Mouse (Mus musculus) neural tube, embryonic 14.5 days (tissue): ENCODE data around the gene Rnf166. TPM values are rescaled to one million over a fixed set of nuclear protein-coding genes. Genes with fewer than 3 reads are reported as not detected.
A peak's percentile ranks its signal among the peaks of the same experiment; 100 is the strongest.

Experiments
- ATAC-seq: fragments of 200-750 bp; cut with Nextera tagmentation; 2 replicates; pipeline ENCODE4 v1.8.0; 2017; ENCODE audit warnings: low read depth, mild to moderate bottlenecking, moderate TSS enrichment, moderate library complexity
- H3K27ac ChIP-seq: fragments of 300-500 bp; sonication (generic); 2 replicates; pipeline ENCODE4 v1.5.1; 2014; ENCODE audit warnings: low read depth, mild to moderate bottlenecking, control low read depth, low read length, moderate library complexity, mixed read lengths
- H3K27me3 ChIP-seq: fragments of 300-500 bp; sonication (generic); 2 replicates; pipeline ENCODE4 v1.6.1; 2014; ENCODE audit warnings: low read length; ENCODE audit not compliant: control insufficient read depth, insufficient read depth
- H3K36me3 ChIP-seq: fragments of 300-500 bp; sonication (generic); 2 replicates; pipeline ENCODE4 v1.6.1; 2014; ENCODE audit warnings: low read length, mixed read lengths; ENCODE audit not compliant: control insufficient read depth, insufficient read depth
- H3K4me1 ChIP-seq: fragments of 300-500 bp; sonication (generic); 2 replicates; pipeline ENCODE4 v1.6.1; 2014; ENCODE audit warnings: low read length; ENCODE audit not compliant: control insufficient read depth, insufficient read depth
- H3K4me2 ChIP-seq: fragments of 300-500 bp; sonication (generic); 2 replicates; pipeline ENCODE4 v1.6.1; 2014; ENCODE audit warnings: mild to moderate bottlenecking, low read depth, low read length, control low read depth
- H3K4me3 ChIP-seq: fragments of 300-500 bp; sonication (generic); 2 replicates; pipeline ENCODE4 v1.5.1; 2014; ENCODE audit warnings: low read depth, low read length, control low read depth, mixed read lengths
- H3K9ac ChIP-seq: fragments of 300-500 bp; sonication (generic); replicated peaks from 2 replicates; pipeline ENCODE4 v1.6.1; 2014; ENCODE audit warnings: low read depth, mild to moderate bottlenecking, control low read depth, low read length, mixed read lengths
- H3K9me3 ChIP-seq: fragments of 300-500 bp; sonication (generic); 2 replicates; pipeline ENCODE4 v1.6.1; 2016; ENCODE audit warnings: low read length; ENCODE audit not compliant: control insufficient read depth
- WGBS: fragments of 180-500 bp; shearing (Covaris S2); extraction: QIAGEN DNeasy Blood & Tissue Kit; methylation state at CpG from one replicate; pipeline ENCODE4 v1.1.7; 2014; 5-methylcytosine and 5-hydroxymethylcytosine counted together
- polyA plus RNA-seq: library from polyadenylated mRNA; unstranded; fragments of >200 nt; fragmentation: Nextera tagmentation; extraction: Ambion mirVana; gene quantifications from 2 replicates; pipeline ENCODE4 v1.2.1, GENCODE M21; 2014

The Rnf166 gene
- polyA plus RNA-seq, 1 experiment from 2014 or later, result 28.5 TPM

GRCm38 (mm10) chr8:122512392-122512791 lies 36.5 kb upstream of the Rnf166 start:
- no peak overlapping the region for H3K9ac ChIP-seq
- H3K4me1 ChIP-seq, result no peaks in the 10 kb centered on the region; the same call in 1 of the 2 replicates
- WGBS, result 74% methylated on average over 7 of the region's 7 CpGs
- no peak for ATAC-seq
- H3K27ac ChIP-seq, result no peak overlapping the region
- no peak overlapping the region for H3K4me2 ChIP-seq
- no peaks in the 10 kb centered on the region for H3K9me3 ChIP-seq
- H3K27me3 ChIP-seq, result no peaks in the 10 kb centered on the region
- no peaks in the 10 kb centered on the region for H3K36me3 ChIP-seq
- no peak overlapping the region for H3K4me3 ChIP-seq

DNA sequence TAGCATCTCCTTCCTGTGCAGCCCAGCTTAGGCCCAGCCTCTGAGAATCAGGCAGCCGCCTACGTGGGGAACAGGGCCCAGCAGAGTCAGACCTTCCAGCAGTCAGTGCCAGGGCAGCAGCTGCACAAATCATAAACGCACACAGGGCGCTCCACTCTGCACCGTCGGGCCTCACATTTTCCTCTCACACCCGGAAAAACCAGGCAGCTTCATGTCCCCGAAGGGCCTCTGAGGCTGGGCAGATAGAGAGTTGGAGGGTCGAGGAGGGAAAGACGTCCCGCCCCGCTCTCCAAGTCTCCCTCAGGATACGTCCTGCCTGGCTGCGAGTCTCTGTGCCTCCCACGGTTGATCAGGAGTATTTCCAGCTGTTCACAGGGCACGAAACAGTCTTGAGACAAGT lies 35.7 kb upstream of the Rnf166 start:
- 63% methylated on average over 16 of the region's 16 CpGs for WGBS
- no peak for ATAC-seq
- Histone ChIP-seq H3K9me3 (no peaks in the 10 kb centered on the region), H3K4me3 (no peak overlapping the region), H3K4me1 (no peaks in the 10 kb centered on the region), H3K36me3 (no peaks in the 10 kb centered on the region), H3K4me2 (no peak overlapping the region), H3K27me3 (no peaks in the 10 kb centered on the region), H3K9ac (no peak overlapping the region), H3K27ac (no peak overlapping the region)

DNA sequence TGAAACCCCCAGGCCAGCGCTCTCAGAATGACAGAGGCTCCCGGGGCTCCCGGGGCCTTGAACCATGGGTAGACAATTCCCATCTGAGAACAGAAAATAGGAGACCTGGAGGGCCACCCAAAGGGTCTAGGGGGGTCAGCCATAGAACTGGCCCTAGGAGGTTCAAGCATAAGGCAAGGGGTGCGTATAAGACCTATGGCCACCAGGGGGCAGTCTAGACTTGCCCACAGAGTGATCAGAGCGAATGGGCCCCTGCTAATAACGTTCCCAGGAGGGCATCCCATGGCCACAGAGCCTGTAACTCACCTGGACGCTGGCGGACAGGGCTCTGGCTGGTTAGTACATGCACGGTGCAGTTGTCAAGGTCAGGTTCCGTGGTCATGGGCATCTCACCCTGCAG lies 25.0 kb upstream of the Rnf166 start:
- peak; percentile 51; the same call in 1 of the 2 replicates for ATAC-seq
- no peaks in the 10 kb centered on the region for H3K4me1 ChIP-seq
- H3K9me3 ChIP-seq, result no peaks in the 10 kb centered on the region
- H3K9ac ChIP-seq, result no peak overlapping the region
- no peak overlapping the region for H3K4me2 ChIP-seq
- no peak overlapping the region for H3K27ac ChIP-seq
- 36% methylated on average over 10 of the region's 10 CpGs for WGBS
- no peaks in the 10 kb centered on the region; the same call in 1 of the 2 replicates for H3K36me3 ChIP-seq
- no peak overlapping the region for H3K4me3 ChIP-seq
- H3K27me3 ChIP-seq, result no peaks in the 10 kb centered on the region

- WGBS, result 74% methylated on average over 17 of the region's 17 CpGs
- H3K27ac ChIP-seq, result no peak overlapping the region
- no peaks in the 10 kb centered on the region for H3K4me1 ChIP-seq
- no peak overlapping the region for H3K4me3 ChIP-seq
- no peak for ATAC-seq
- H3K9ac ChIP-seq, result no peak overlapping the region
- H3K4me2 ChIP-seq, result no peak overlapping the region
- no peaks in the 10 kb centered on the region for H3K27me3 ChIP-seq
- no peaks in the 10 kb centered on the region; the same call in 1 of the 2 replicates for H3K36me3 ChIP-seq
- no peaks in the 10 kb centered on the region for H3K9me3 ChIP-seq
Measured at GRCm38 (mm10) chr8:122497912-122498311, 22.0 kb upstream of the Rnf166 start.

DNA sequence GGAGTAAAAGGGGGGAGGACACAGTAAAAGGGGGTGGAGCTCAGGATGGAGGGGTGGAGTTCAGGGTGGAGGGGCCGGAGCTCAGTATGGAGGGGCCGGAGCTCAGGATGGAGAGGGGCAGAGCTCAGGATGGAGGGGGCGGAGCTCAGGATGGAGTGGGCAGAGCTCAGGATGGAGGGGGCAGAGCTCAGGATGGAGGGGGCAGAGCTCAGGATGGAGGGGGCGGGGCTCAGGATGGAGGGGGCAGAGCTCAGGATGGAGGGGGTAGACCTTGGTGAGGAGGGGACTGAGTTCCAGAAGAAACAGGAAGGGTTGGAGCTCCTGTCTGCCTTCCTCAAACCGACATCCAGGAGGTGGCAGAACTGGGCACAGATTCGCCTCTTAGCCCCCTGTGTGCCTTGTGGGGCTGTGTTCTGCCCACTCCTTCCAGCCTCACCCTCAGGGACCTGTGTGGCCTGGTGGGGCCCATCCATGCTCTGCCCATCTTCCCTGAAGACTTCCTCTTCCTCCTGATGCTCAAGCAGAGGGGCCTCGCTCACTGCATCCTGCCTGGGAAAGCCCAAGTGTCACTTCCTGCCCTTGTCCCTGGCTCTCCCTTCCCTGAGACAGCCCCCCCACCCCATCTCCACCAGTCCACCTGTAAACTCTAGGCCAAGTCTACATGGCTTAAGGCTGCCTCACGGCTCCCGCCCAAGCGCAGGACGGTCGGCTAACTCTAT lies 21.3 kb upstream of the Rnf166 start:
- WGBS, result 86% methylated on average over 12 of the region's 12 CpGs
- ATAC-seq, result no peak
- H3K27ac ChIP-seq, result no peak overlapping the region
- no peaks in the 10 kb centered on the region for H3K9me3 ChIP-seq
- H3K9ac ChIP-seq, result no peak overlapping the region
- H3K27me3 ChIP-seq, result no peaks in the 10 kb centered on the region
- no peaks in the 10 kb centered on the region; the same call in 1 of the 2 replicates for H3K36me3 ChIP-seq
- H3K4me3 ChIP-seq, result no peak overlapping the region
- no peaks in the 10 kb centered on the region for H3K4me1 ChIP-seq
- H3K4me2 ChIP-seq, result no peak overlapping the region

GRCm38 (mm10) chr8:122488387-122488786 lies 12.5 kb upstream of the Rnf166 start:
- 93% methylated on average over 9 of the region's 9 CpGs for WGBS
- Histone ChIP-seq H3K4me1 (no peaks in the 10 kb centered on the region), H3K27ac (no peak overlapping the region), H3K9me3 (no peaks in the 10 kb centered on the region), H3K9ac (no peak overlapping the region), H3K4me3 (no peak overlapping the region), H3K36me3 (peaks cover 7% of the 10 kb centered on the region; the same call in 1 of the 2 replicates), H3K27me3 (no peaks in the 10 kb centered on the region), H3K4me2 (no peak overlapping the region)
- ATAC-seq, result no peak

GRCm38 (mm10) chr8:122484831-122485230 lies 9.0 kb upstream of the Rnf166 start:
- no peaks in the 10 kb centered on the region for H3K27me3 ChIP-seq
- H3K9me3 ChIP-seq, result no peaks in the 10 kb centered on the region
- H3K9ac ChIP-seq, result no peak overlapping the region
- H3K4me3 ChIP-seq, result no peak overlapping the region
- H3K27ac ChIP-seq, result no peak overlapping the region
- no peaks in the 10 kb centered on the region for H3K4me1 ChIP-seq
- ATAC-seq, result no peak
- no peak overlapping the region for H3K4me2 ChIP-seq
- H3K36me3 ChIP-seq, result peaks cover 28% of the 10 kb centered on the region
- 94% methylated on average over 12 of the region's 12 CpGs for WGBS

DNA sequence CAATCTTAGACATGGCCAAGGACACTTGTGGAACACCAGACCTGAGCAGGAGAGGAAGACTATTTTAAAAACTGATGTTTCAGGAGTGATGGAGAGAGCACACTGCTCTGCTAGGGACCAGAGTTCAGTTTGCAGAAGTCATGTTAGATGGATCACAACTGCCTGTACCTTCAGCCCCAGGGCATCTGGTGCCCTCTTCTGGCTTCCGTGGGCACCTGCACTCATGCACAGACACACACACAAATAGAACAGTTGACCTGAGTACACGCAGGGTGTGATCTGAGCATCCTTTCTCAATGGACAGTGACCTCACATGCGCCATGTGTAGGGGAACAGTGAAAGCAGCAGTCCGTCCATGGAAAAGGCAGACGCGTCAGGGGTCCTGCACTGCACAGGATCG lies 8.0 kb upstream of the Rnf166 start:
- Histone ChIP-seq H3K9ac (no peak overlapping the region), H3K27ac (no peak overlapping the region), H3K4me1 (no peaks in the 10 kb centered on the region), H3K36me3 (peaks cover 34% of the 10 kb centered on the region), H3K4me2 (no peak overlapping the region), H3K9me3 (no peaks in the 10 kb centered on the region), H3K4me3 (no peak overlapping the region), H3K27me3 (no peaks in the 10 kb centered on the region)
- whole genome bisulfite sequencing, result 95% methylated on average over 7 of the region's 7 CpGs
- no peak for ATAC-seq

GRCm38 (mm10) chr8:122482448-122482847 lies 6.6 kb upstream of the Rnf166 start:
- peaks cover 37% of the 10 kb centered on the region for H3K36me3 ChIP-seq
- no peaks in the 10 kb centered on the region for H3K27me3 ChIP-seq
- H3K4me3 ChIP-seq, result no peak overlapping the region
- no peaks in the 10 kb centered on the region for H3K4me1 ChIP-seq
- no peak overlapping the region for H3K4me2 ChIP-seq
- WGBS, result 98% methylated on average over 8 of the region's 8 CpGs
- no peak overlapping the region for H3K9ac ChIP-seq
- no peaks in the 10 kb centered on the region for H3K9me3 ChIP-seq
- ATAC-seq, result no peak
- H3K27ac ChIP-seq, result no peak overlapping the region
